In the genomic region with DNA sequence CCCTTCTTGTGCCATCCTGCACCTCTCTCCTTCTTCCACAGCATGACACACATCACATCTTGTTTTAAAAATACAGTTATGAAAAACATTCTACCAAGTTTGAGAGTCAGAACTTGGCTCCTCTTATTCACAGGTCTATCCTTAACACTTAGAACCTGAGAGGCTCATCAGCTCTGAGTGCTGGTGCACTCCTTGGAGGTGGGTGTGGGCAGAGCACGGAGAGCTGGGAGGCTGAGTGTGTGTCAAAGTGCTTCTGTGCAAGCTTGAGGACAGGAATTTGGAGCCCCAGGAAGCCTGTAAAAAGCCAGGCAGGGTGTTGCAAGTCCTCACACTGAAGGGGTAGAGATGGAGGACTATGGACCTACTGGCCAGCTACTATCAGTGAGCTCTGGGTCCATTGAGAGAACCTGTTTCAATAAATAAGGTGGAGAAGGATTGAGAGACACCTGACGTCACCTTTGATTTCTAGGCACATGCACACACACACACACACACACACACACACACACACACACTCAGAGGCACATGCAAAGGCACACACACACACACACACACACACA, we compare ENCODE assay signal across 32 mouse cellular contexts. TPM values are rescaled to one million over a fixed set of nuclear protein-coding genes. Genes with fewer than 3 reads are reported as not detected.
DNase-seq lines count a peak whose midpoint lies in the region; ATAC-seq lines count a peak whose summit lies in the region.
"Had no signal": no experiment of that assay in that cellular context is flagged by ENCODE, and none has a peak within 500 bp of the region (broad histone marks: within the 10 kb centered on the region; RNA-seq: fewer than 3 reads in every experiment).

No protein-coding gene starts in this region.

- H3K27ac ChIP-seq in heart, embryonic 10.5 days = no peak overlapping the region
- H3K27ac ChIP-seq in liver, embryonic 16.5 days (ENCODE audit: low read length) = no peak overlapping the region
- H3K27ac ChIP-seq: gastrocnemius, adult 2 months; heart, adult 2 months; heart, embryonic 13.5 days; hindbrain, embryonic 14.5 days; liver, embryonic 13.5 days; midbrain, embryonic 13.5 days had no signal

- H3K4me1 ChIP-seq in heart, embryonic 10.5 days = peaks cover 17% of the 10 kb centered on the region
- peaks cover 14% of the 10 kb centered on the region for H3K4me1 ChIP-seq in liver, embryonic 16.5 days (ENCODE audit: control insufficient read depth, low read depth, low read length)
- H3K4me1 ChIP-seq: midbrain, embryonic 13.5 days had no signal

- peak; percentile 70 for DNase-seq in heart, adult 11 months
- no peak for DNase-seq in heart, embryonic 10.5 days (ENCODE audit: low spot score)
- DNase-seq in liver (no peak), MN1 (ENCODE audit: low spot score) (no peak)
- peak; percentile 3 for DNase-seq in urinary bladder, adult 2 months (ENCODE audit: low spot score)
- no peak for DNase-seq in urinary bladder, adult 18-20 months (ENCODE audit: low spot score in 2 of 2)
- DNase-seq: adrenal gland, postnatal 25 days; cerebellum, adult 18-20 months; cerebellum, postnatal 10 days; gastrocnemius, adult 2 months; heart, postnatal 10 days; kidney, adult 9 months; kidney, postnatal 14 days; liver, embryonic 13.5 days; retina, postnatal 1 day; right cerebral cortex, postnatal 14 days; thymus, postnatal 14 days had no signal

- H3K4me3 ChIP-seq in heart, embryonic 10.5 days = no peak overlapping the region
- H3K4me3 ChIP-seq in liver, embryonic 16.5 days (ENCODE audit: low read depth, low read length) = no peak overlapping the region
- H3K4me3 ChIP-seq: erythroblast, embryonic 14.5 days; gastrocnemius, adult 2 months; heart, adult 2 months; heart, embryonic 13.5 days; liver, embryonic 13.5 days; megakaryocyte, embryonic 14.5 days; midbrain, embryonic 13.5 days had no signal

- no peaks in the 10 kb centered on the region for H3K9me3 ChIP-seq in heart, embryonic 10.5 days
- no peaks in the 10 kb centered on the region for H3K9me3 ChIP-seq in liver, embryonic 16.5 days (replicated peaks; ENCODE audit: control insufficient read depth, low read length)
- H3K9me3 ChIP-seq: heart, embryonic 13.5 days; liver, embryonic 13.5 days; megakaryocyte, embryonic 14.5 days; midbrain, embryonic 13.5 days had no signal

- 77% methylated on average over 2 of the region's 2 CpGs for WGBS in heart, embryonic 10.5 days
- WGBS in liver, embryonic 16.5 days (ENCODE audit: insufficient replicate concordance) = 43% methylated on average over 2 of the region's 2 CpGs

- H3K27me3 ChIP-seq in heart, embryonic 10.5 days (ENCODE audit: insufficient read depth, poor library complexity, severe bottlenecking) = no peaks in the 10 kb centered on the region
- H3K27me3 ChIP-seq in liver, embryonic 16.5 days (ENCODE audit: control insufficient read depth, insufficient read depth, low read depth, low read length) = no peaks in the 10 kb centered on the region
- H3K27me3 ChIP-seq: liver, embryonic 13.5 days; midbrain, embryonic 13.5 days had no signal

- ATAC-seq in liver, embryonic 16.5 days (ENCODE audit: low read depth) = 0 out of 2 replicates have a peak, but pooled peaks have one; percentile 32
- ATAC-seq: forebrain, embryonic 14.5 days; midbrain, embryonic 13.5 days had no signal

- H3K36me3 ChIP-seq in heart, embryonic 10.5 days = no peaks in the 10 kb centered on the region
- H3K36me3 ChIP-seq in liver, embryonic 16.5 days (ENCODE audit: control insufficient read depth, insufficient read depth) = no peaks in the 10 kb centered on the region
- H3K36me3 ChIP-seq: heart, embryonic 13.5 days; liver, embryonic 13.5 days; midbrain, embryonic 13.5 days had no signal

- no peak overlapping the region for H3K9ac ChIP-seq in liver, embryonic 16.5 days (ENCODE audit: low read depth, low read length)
- H3K9ac ChIP-seq: heart, embryonic 13.5 days; hindbrain, embryonic 14.5 days; liver, embryonic 13.5 days; midbrain, embryonic 13.5 days had no signal

- H3K4me2 ChIP-seq in liver, embryonic 16.5 days (ENCODE audit: low read depth, low read length) = no peak overlapping the region
- H3K4me2 ChIP-seq: heart, embryonic 13.5 days; hindbrain, embryonic 14.5 days; liver, embryonic 13.5 days; midbrain, embryonic 13.5 days had no signal

RNA-seq across cellular contexts. Expression of a gene that starts 20.1 kb away (rescaled TPM):
- polyA plus RNA-seq in heart, embryonic 10.5 days (2016; fragmentation: Nextera tagmentation; extraction: Ambion mirVana) = 0.06 TPM in 1 of 2 replicates, not detected in the other
- 0.22 and 0.27 TPM in 2 replicates for polyA plus RNA-seq in liver, embryonic 16.5 days (2015; fragmentation: Nextera tagmentation; extraction: Ambion mirVana)
- 0.29 and 0.78 TPM in 2 replicates for polyA plus RNA-seq in urinary bladder, adult 2 months (2012; rRNA removed)
- polyA plus RNA-seq: brain, embryonic 14.5 days; erythroblast, embryonic 14.5 days; testis, adult 2 months had no signal

RNA-seq across cellular contexts. Expression of a gene that starts 20.2 kb away (rescaled TPM):
- polyA plus RNA-seq in heart, embryonic 10.5 days (2016; fragmentation: Nextera tagmentation; extraction: Ambion mirVana) = 0.98 TPM in 1 of 2 replicates, not detected in the other
- 30.3 and 33.5 TPM in 2 replicates for polyA plus RNA-seq in liver, embryonic 16.5 days (2015; fragmentation: Nextera tagmentation; extraction: Ambion mirVana)
- polyA plus RNA-seq in urinary bladder, adult 2 months (2012; rRNA removed) = 0.04 TPM in 1 of 2 replicates, not detected in the other
- polyA plus RNA-seq: embryonic facial prominence, embryonic 14.5 days; erythroblast, embryonic 14.5 days; forebrain, embryonic 14.5 days; limb, embryonic 11.5 days; lung, embryonic 16.5 days; midbrain, embryonic 13.5 days; neural tube, embryonic 14.5 days; stomach, embryonic 14.5 days had no signal

RNA-seq across cellular contexts. Expression of a gene that starts 55.2 kb away (rescaled TPM):
- 57.3 and 133 TPM in 2 replicates for polyA plus RNA-seq in heart, embryonic 10.5 days (2016; fragmentation: Nextera tagmentation; extraction: Ambion mirVana)
- 2.9 and 3.0 TPM in 2 replicates for polyA plus RNA-seq in liver, embryonic 16.5 days (2015; fragmentation: Nextera tagmentation; extraction: Ambion mirVana)
- 4.4 and 5.5 TPM in 2 replicates for polyA plus RNA-seq in urinary bladder, adult 2 months (2012; rRNA removed)
- polyA plus RNA-seq: erythroblast, embryonic 14.5 days had no signal

RNA-seq across cellular contexts. Expression of a gene that starts 55.9 kb away (rescaled TPM):
- polyA plus RNA-seq in heart, embryonic 10.5 days (2016; fragmentation: Nextera tagmentation; extraction: Ambion mirVana) = 31.7 and 37.8 TPM in 2 replicates
- 19.1 and 22.7 TPM in 2 replicates for polyA plus RNA-seq in liver, embryonic 16.5 days (2015; fragmentation: Nextera tagmentation; extraction: Ambion mirVana)
- polyA plus RNA-seq in urinary bladder, adult 2 months (2012; rRNA removed) = 10.4 and 11.5 TPM in 2 replicates

Comparison
In these comparisons a context has a peak if more than half of its experiments do, and no peak if none do; other contexts are left out.
1. DNase-seq: peak in heart, adult 11 months (single experiment) and urinary bladder, adult 2 months (single experiment); none in heart, embryonic 10.5 days (single experiment), liver (single experiment), urinary bladder, adult 18-20 months (0 of 2) and MN1 (single experiment).
2. RNA of a gene that starts 20.2 kb away (polyA plus RNA-seq): 30.3 to 33.5 TPM in liver, embryonic 16.5 days; 0.98 TPM in heart, embryonic 10.5 days and 0.04 TPM in urinary bladder, adult 2 months; every median in the first group is over 10 times any median in the second.